Comparison of ENCODE assay signal across 8 mouse cellular contexts in genomic region chr2:79635426-79636291, GRCm38 (mm10). TPM values are rescaled to one million over a fixed set of nuclear protein-coding genes. Genes with fewer than 3 reads are reported as not detected.
DNase-seq lines count a peak whose midpoint lies in the region; ATAC-seq lines count a peak whose summit lies in the region.

No protein-coding gene starts in this region.

- DNase-seq in 3134 (ENCODE audit: extremely low read depth, insufficient read length, low spot score): peak; percentile 81
- peak; percentile 61 for DNase-seq in adrenal gland, adult 8-10 months
- DNase-seq in embryo, embryonic 9.5 days (ENCODE audit: extremely low spot score): peak; percentile 77
- DNase-seq in heart, adult 11 months: peak; percentile 98
- DNase-seq in kidney, adult 11 months: peak; percentile 77
- peak; percentile 74 for DNase-seq in midbrain, embryonic 14.5 days
- DNase-seq in spleen, adult 12 weeks (ENCODE audit: low spot score): peak; percentile 51

- WGBS in limb, embryonic 12.5 days: under 1% methylated on average over 81 of the region's 83 CpGs
- WGBS in midbrain, embryonic 14.5 days: under 1% methylated on average over 80 of the region's 83 CpGs

- peaks cover 22% of the 10 kb centered on the region for H3K4me1 ChIP-seq in limb, embryonic 12.5 days (replicated peaks)
- peaks cover 5% of the 10 kb centered on the region for H3K4me1 ChIP-seq in midbrain, embryonic 14.5 days (ENCODE audit: control insufficient read depth, insufficient read depth, low read length)

- peak overlapping the region; percentile 77 for H3K4me3 ChIP-seq in limb, embryonic 12.5 days (replicated peaks)
- H3K4me3 ChIP-seq in midbrain, embryonic 14.5 days (replicated peaks; ENCODE audit: low read depth, low read length): peak overlapping the region; percentile 83

- H3K27ac ChIP-seq in limb, embryonic 12.5 days: peak overlapping the region; percentile 85
- peak overlapping the region; percentile 74 for H3K27ac ChIP-seq in midbrain, embryonic 14.5 days (replicated peaks; ENCODE audit: low read depth, low read length)

- no peak; the same call in none of the 2 replicates for ATAC-seq in limb, embryonic 12.5 days (ENCODE audit: insufficient number of reproducible peaks, insufficient read depth, low FRiP score, low TSS enrichment, low read depth)
- ATAC-seq in midbrain, embryonic 14.5 days (ENCODE audit: low FRiP score, low TSS enrichment): no peak; the same call in none of the 2 replicates

- no peaks in the 10 kb centered on the region for H3K36me3 ChIP-seq in limb, embryonic 12.5 days
- H3K36me3 ChIP-seq in midbrain, embryonic 14.5 days (ENCODE audit: control insufficient read depth, insufficient read depth, low read length): no peaks in the 10 kb centered on the region

- H3K9ac ChIP-seq in limb, embryonic 12.5 days (replicated peaks): peak overlapping the region; percentile 83
- peak overlapping the region; percentile 78 for H3K9ac ChIP-seq in midbrain, embryonic 14.5 days (replicated peaks; ENCODE audit: low read length)

- H3K9me3 ChIP-seq in limb, embryonic 12.5 days: no peaks in the 10 kb centered on the region
- no peaks in the 10 kb centered on the region for H3K9me3 ChIP-seq in midbrain, embryonic 14.5 days (ENCODE audit: control insufficient read depth, low read length)

- H3K27me3 ChIP-seq in limb, embryonic 12.5 days: no peaks in the 10 kb centered on the region
- H3K27me3 ChIP-seq in midbrain, embryonic 14.5 days (ENCODE audit: control insufficient read depth, insufficient read depth, low read length): peaks cover 6% of the 10 kb centered on the region

- peak overlapping the region; percentile 84 for H3K4me2 ChIP-seq in limb, embryonic 12.5 days
- peak overlapping the region; percentile 95 for H3K4me2 ChIP-seq in midbrain, embryonic 14.5 days (ENCODE audit: low read length)

RNA-seq across cellular contexts. Expression of gene Itprid2, which starts 0.5 kb away (rescaled TPM):
- 10 to 100 TPM; 35.1 to 49.1 (median 43.9) TPM for total RNA-seq in adrenal gland, adult 8-10 months (2022)
- polyA plus RNA-seq in limb, embryonic 12.5 days (2016; fragmentation: Nextera tagmentation; extraction: Ambion mirVana): 7.8 and 7.9 TPM in 2 replicates
- 2.9 and 5.1 TPM in 2 replicates for polyA plus RNA-seq in midbrain, embryonic 14.5 days (2014; fragmentation: Nextera tagmentation; extraction: Ambion mirVana)
